Mouse (Mus musculus): ENCODE measurements around the gene Ofd1.

Gene Ofd1

GRCm38 (mm10) chrX:166359927-166360440, 80.5 kb downstream of the Ofd1 start:
- no peak for DNase-seq (ENCODE audit: low spot score)

GRCm38 (mm10) chrX:166358955-166359354, 81.5 kb downstream of the Ofd1 start:
- DNase-seq (ENCODE audit: low spot score), result no peak

- no peak for DNase-seq (ENCODE audit: low spot score)
Observed at GRCm38 (mm10) chrX:166356276-166356675, 84.2 kb downstream of the Ofd1 start.

DNA sequence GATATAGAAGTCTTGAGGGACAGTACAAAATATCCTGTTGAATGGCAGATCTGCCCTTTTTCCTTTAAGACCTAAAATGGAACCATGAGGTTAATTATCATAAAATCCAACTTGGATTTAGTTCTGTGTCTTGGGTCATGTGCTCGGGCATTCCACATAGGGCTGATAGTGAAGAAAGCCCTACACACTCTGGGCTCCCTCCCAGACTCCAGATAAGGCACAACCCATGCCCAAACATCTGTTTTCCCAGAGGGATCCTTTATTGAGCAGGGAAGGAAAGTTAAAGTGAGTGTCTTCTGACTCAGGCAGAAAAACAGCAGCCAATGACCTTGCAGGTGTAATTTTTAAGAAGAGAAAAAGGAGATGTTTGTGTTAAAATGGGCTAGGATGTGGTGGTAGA, 85.6 kb downstream of the Ofd1 start:
- DNase-seq (ENCODE audit: low spot score), result no peak

- DNase-seq (ENCODE audit: low spot score), result no peak
Observed at GRCm38 (mm10) chrX:166353412-166353811, 87.1 kb downstream of the Ofd1 start.

DNA sequence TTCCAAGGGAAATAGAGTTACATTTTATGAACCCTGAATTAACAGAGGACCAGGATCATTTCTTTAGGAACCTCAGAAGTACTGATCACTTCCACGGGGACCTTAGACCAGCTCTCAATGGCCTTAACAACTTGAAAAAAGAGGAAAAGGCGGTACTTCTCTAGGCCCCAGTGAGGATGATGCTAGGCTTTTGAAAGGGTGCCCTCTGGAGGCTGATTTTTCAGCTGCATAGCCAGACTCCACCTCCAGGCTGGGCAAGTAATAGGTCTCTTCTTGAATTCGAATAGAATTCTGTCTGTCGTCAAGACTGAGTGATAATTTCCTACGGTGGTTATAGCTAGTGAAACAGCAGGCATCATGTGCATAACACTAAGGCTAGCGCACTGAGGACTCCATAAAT, 88.7 kb downstream of the Ofd1 start:
- peak; percentile 35 for DNase-seq (ENCODE audit: low spot score)

DNA sequence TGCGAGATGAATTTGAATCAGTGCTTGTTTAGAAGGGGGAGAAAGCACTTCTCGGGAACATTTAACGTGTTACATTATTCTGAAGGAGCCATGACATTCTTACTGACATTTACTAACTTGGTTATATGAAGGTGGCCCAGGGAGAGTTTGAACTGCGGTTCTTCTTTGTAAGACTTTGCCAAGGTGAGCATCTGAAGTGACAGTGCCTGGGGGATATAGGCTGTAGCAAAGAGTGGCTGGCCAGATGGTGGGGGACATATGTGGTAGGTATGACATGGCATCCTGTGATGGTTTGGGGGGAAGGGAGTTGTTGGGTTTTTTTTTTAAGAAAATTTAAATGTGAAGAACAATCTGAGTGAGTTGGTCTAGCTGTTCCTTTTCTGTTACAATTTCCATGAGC, 91.9 kb downstream of the Ofd1 start:
- DNase-seq (ENCODE audit: low spot score), result no peak

DNA sequence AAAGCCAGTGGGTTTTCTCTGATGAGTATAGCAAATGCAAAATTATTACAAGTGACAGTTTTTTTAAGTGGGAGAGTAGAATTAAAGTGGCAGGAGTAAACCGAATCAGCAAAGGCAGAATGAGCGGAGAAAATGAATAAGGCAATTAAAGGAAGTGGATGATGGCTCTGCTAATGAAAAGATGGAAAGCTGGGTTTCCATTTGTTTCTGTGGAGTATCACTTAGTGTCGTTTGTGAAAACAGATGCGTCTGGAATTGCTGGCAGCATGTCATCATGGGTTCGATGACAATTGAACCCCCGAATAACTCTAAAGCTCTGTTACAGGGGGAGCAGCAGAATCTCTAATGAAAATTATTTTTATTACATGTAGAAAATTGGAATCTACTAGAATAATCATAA, 92.4 kb downstream of the Ofd1 start:
- DNase-seq (ENCODE audit: low spot score), result no peak

GRCm38 (mm10) chrX:166344228-166345015, 96.1 kb downstream of the Ofd1 start:
- no peak for DNase-seq (ENCODE audit: low spot score)

GRCm38 (mm10) chrX:166341795-166342194, 98.7 kb downstream of the Ofd1 start:
- no peak for DNase-seq (ENCODE audit: low spot score)
